Comparison of ENCODE assay signal across 25 mouse cellular contexts in genomic region chr9:44548412-44549152, GRCm38 (mm10). TPM values are rescaled to one million over a fixed set of nuclear protein-coding genes. Genes with fewer than 3 reads are reported as not detected.
DNase-seq lines count a peak whose midpoint lies in the region; ATAC-seq lines count a peak whose summit lies in the region.
"Had no signal": no experiment of that assay in that cellular context is flagged by ENCODE, and none has a peak within 500 bp of the region (broad histone marks: within the 10 kb centered on the region; RNA-seq: fewer than 3 reads in every experiment).

No protein-coding gene starts in this region.

- peak; percentile 56 for ATAC-seq in CD4-positive, CD25-positive, alpha-beta regulatory T cell, adult 4 months
- ATAC-seq in neutrophil, adult 5-6 weeks (ENCODE audit: extremely low read depth, insufficient number of reproducible peaks, low FRiP score, poor library complexity, severe bottlenecking), result peak; percentile 18
- ATAC-seq: forebrain, embryonic 15.5 days; hindbrain, postnatal 0 days; intestine, embryonic 16.5 days had no signal

- peak; percentile 16 for DNase-seq in 3134 (ENCODE audit: extremely low read depth, insufficient read length, low spot score)
- DNase-seq in induced T-regulatory cell, adult 2 months (ENCODE audit: low read depth), result peak; percentile 64
- DNase-seq in left cerebral cortex, adult 18-20 months (ENCODE audit: low spot score in 2 of 2), result no peak
- no peak for DNase-seq in cerebellum, adult 9-11 months
- no peak for DNase-seq in kidney, adult 18-20 months
- DNase-seq: adrenal gland, adult 2 months; adrenal gland, postnatal 25 days; cerebellum, adult 2 months; cerebellum, postnatal 14 days; embryo, embryonic 11 days; gastrocnemius, postnatal 36 days; heart, adult 18-20 months; heart, postnatal 10 days; heart, postnatal 4 days had no signal

RNA-seq across cellular contexts. Expression of gene Cxcr5, which starts 13.1 kb away (rescaled TPM):
- polyA plus RNA-seq in CD4-positive, CD25-positive, alpha-beta regulatory T cell, adult 4 months (2017; shearing (Covaris generic)), result 100 to 1,000 TPM in 1 of 2 experiments, 10 to 100 TPM in 1; 93.9 to 121 TPM
- total RNA-seq in neutrophil, adult 5-6 weeks (2017), result 207 and 222 TPM in 2 replicates
- total RNA-seq in left cerebral cortex, adult 18-20 months (2021), result not detected
- total RNA-seq: common myeloid progenitor, adult 5-6 weeks; gastrocnemius, adult 8-10 months; gastrocnemius, postnatal 36 days; hindbrain, postnatal 0 days; MEL had no signal
- polyA plus RNA-seq: erythroblast, embryonic 14.5 days; forebrain, embryonic 15.5 days; heart, embryonic 10.5 days; heart, embryonic 14.5 days; hindbrain, postnatal 0 days had no signal

RNA-seq across cellular contexts. Expression of gene Ddx6, which starts 56.1 kb away (rescaled TPM):
- 10 to 100 TPM; 68.5 to 94.4 TPM for polyA plus RNA-seq in CD4-positive, CD25-positive, alpha-beta regulatory T cell, adult 4 months (2017; shearing (Covaris generic))
- 301 and 311 TPM in 2 replicates for total RNA-seq in neutrophil, adult 5-6 weeks (2017)
- 100 to 1,000 TPM; 145 to 155 TPM for total RNA-seq in left cerebral cortex, adult 18-20 months (2021)

Comparison
In these comparisons a context has a peak if more than half of its experiments do, and no peak if none do; other contexts are left out.
1. DNase-seq: peak in 3134 (single experiment) and induced T-regulatory cell, adult 2 months (single experiment); none in left cerebral cortex, adult 18-20 months (0 of 2), cerebellum, adult 9-11 months (single experiment) and kidney, adult 18-20 months (single experiment).
2. RNA of gene Cxcr5, which starts 13.1 kb away (total RNA-seq): 207 to 222 TPM in neutrophil, adult 5-6 weeks; not detected in left cerebral cortex, adult 18-20 months; every median in the first group is over 100 times any median in the second.